1 mouse cellular context compared by ENCODE assay signal in the genomic region with DNA sequence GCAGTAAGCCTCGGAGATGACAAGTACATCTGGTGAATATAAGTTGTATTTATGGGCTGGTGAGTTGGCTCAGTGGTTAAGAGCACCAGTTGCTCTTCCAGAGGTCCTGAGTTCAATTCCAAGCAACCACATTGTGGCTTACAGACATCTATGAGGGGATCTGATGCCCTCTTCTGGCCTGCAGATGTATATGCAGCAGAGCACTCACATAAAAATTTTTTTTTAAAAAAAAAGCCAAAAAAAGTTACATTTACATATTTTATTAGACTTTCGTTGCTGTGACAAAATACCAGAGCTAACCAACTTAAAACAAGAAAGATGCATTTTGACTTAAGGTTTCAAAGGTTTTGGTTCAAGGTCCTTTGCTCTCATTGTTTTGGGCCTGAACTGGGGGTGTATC.
A peak's percentile ranks its signal among the peaks of the same experiment; 100 is the strongest.
TF ChIP-seq lines count a peak whose summit lies in the region.

No protein-coding gene starts in this region.

TF ChIP-seq in MEL, 35 proteins besides CTCF, POLR2A, EP300 and RAD21 (continued from another document):
- TF ChIP-seq USF2 (IDR thresholded peaks at IDR 0.05; ENCODE audit: borderline replicate concordance in 1 of 2, insufficient read depth in 1 of 2, low read depth in 1 of 2, low read length in 2 of 2) = no peak
- TF ChIP-seq HCFC1 (IDR thresholded peaks at IDR 0.05; ENCODE audit: low read depth, low read length) = no peak
- peak; percentile 76 for TF ChIP-seq SMC3 (IDR thresholded peaks at IDR 0.05; ENCODE audit: low read depth, low read length)
- TF ChIP-seq UBTF (IDR thresholded peaks at IDR 0.05; ENCODE audit: borderline replicate concordance, insufficient read depth, low read depth, low read length) = no peak
- no peak for TF ChIP-seq NELFE (IDR thresholded peaks at IDR 0.05; ENCODE audit: low read depth, low read length)
